Mouse (Mus musculus) ES-E14 (cell line): ENCODE measurements around the gene Rgs3. TPM values are rescaled to one million over a fixed set of nuclear protein-coding genes. Genes with fewer than 3 reads are reported as not detected.

ENCODE experiments used
- DNase-seq: peaks from one replicate; pipeline ENCODE4 v3.0.0-alpha.2; 2013; ENCODE audit warnings: low read depth, low spot score
- H3K27ac ChIP-seq: 2 replicates; pipeline ENCODE4 v1.5.1; 2012; ENCODE audit warnings: low read depth, mild to moderate bottlenecking, low read length, moderate library complexity, mixed read lengths; ENCODE audit not compliant: poor library complexity, insufficient read depth, severe bottlenecking
- H3K36me3 ChIP-seq: 2 replicates; pipeline ENCODE4 v1.6.1; 2012; ENCODE audit warnings: mild to moderate bottlenecking, low read length, moderate library complexity, mixed read lengths; ENCODE audit not compliant: control insufficient read depth, poor library complexity, insufficient read depth, severe bottlenecking
- H3K4me1 ChIP-seq, 2 experiments: fragments of 150-350 bp in 1 of 2; sonication (generic) in 1 of 2; 2 replicates each; pipeline ENCODE4 v1.6.1; 2012; ENCODE audit warnings: low read length in 2 of 2, mild to moderate bottlenecking in 1 of 2, mixed read lengths in 1 of 2; ENCODE audit not compliant: control insufficient read depth in 2 of 2, insufficient read depth in 2 of 2, poor library complexity in 1 of 2
- H3K4me3 ChIP-seq, 2 experiments: fragments of 150-350 bp in 1 of 2; sonication (generic) in 1 of 2; 2 replicates each; pipeline ENCODE4 v1.5.1; 2012; ENCODE audit warnings: low read length in 2 of 2, low read depth in 1 of 2, mild to moderate bottlenecking in 1 of 2, mixed read lengths in 1 of 2; ENCODE audit not compliant: insufficient read depth in 1 of 2, poor library complexity in 1 of 2, severe bottlenecking in 1 of 2
- H3K9ac ChIP-seq: 2 replicates; pipeline ENCODE4 v1.6.1; 2012; ENCODE audit warnings: low read depth, mild to moderate bottlenecking, low read length, mixed read lengths; ENCODE audit not compliant: poor library complexity, insufficient read depth, severe bottlenecking
- H3K9me3 ChIP-seq: fragments of 150-350 bp; sonication (generic); 2 replicates; pipeline ENCODE4 v1.6.1; 2012; ENCODE audit warnings: low read depth, mild to moderate bottlenecking, low read length; ENCODE audit not compliant: control insufficient read depth, insufficient read depth
- CHD2 ChIP-seq: IDR thresholded peaks from 2 replicates; pipeline ENCODE4 v1.6.1; 2014; ENCODE audit warnings: mild to moderate bottlenecking, low read depth, low read length, inconsistent platforms
- HCFC1 ChIP-seq: IDR thresholded peaks from 2 replicates; pipeline ENCODE4 v1.6.1; 2012; ENCODE audit warnings: low read length, inconsistent platforms, borderline replicate concordance; ENCODE audit not compliant: insufficient read depth
- MAFK ChIP-seq: IDR thresholded peaks from 2 replicates; pipeline ENCODE4 v1.6.1; 2014; ENCODE audit warnings: mild to moderate bottlenecking, low read depth, low read length, inconsistent platforms; ENCODE audit not compliant: insufficient read depth
- ZC3H11A ChIP-seq: IDR thresholded peaks from 2 replicates; pipeline ENCODE4 v1.6.1; 2012; ENCODE audit warnings: low read depth, mild to moderate bottlenecking, inconsistent platforms, low read length, borderline replicate concordance
- ZNF384 ChIP-seq: IDR thresholded peaks from 2 replicates; pipeline ENCODE4 v1.6.1; 2012; ENCODE audit warnings: low read depth, low read length, inconsistent platforms
- in situ Hi-C, 2 experiments: fragments of 600-800 bp; cut with MboI; formaldehyde crosslinking; loops; one replicate each; pipeline ENCODE4 v1.15.1; 2025; ENCODE audit warnings: low sequenced_read_pairs in 2 of 2, inconsistent platforms in 1 of 2; ENCODE audit not compliant: unreplicated experiment in 2 of 2
- total RNA-seq: library from RNA; depleted of rRNA; stranded (reverse); fragments of 300-350 nt; gene quantifications from 2 replicates; pipeline ENCODE4 v1.2.3, GENCODE M21; 2012

Rgs3 gene
- total RNA-seq, 1 experiment, result 10.0 TPM

DNA sequence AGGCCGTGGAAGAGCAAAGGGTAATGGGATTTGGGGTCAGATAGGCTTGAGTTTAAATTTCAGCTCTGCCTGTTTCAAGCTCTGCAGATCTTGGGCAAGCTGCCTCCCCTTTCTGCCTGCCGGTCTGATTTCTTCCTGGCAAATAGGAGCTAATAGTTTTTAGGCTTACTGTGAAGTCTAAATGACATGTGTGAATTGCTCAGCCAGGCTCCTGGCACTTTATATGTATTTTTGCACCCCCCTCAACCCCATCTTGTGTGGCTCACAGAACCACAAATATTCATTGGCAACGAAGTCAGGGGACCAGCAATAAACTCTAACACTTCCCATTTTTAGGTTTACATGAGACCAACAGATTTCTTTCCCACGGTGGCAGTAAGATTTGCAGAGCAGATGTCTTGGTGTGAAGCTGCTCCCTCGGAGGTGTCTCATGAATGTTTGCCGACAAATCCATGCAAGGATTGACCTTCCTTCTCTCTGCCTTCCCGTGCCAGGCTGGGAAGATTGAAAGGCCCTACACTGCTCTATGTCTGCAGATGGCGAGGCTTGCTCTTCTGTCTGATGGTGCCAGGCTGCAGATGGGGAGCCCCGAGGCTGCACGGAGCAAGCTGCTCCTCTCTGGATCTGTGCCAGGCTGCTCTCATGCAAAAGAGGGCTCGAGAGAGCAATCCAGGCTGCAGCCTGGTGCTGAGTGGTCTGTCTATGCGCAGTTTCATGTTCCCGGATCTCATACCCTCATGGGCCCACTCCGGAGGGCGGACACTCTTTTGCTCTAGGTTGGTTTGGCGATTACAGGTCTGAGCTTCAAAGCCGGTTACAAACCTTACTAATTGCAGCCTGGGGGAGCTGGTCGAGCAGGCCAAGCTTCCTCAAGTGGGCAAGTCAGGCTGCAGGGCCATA is 23.0 kb downstream of the Rgs3 start:
- TF ChIP-seq MAFK (no peak), CHD2 (no peak), ZNF384 (no peak), ZC3H11A (no peak), HCFC1 (no peak)
- H3K9ac ChIP-seq, result peak overlapping the region; percentile 69; the same call in 1 of the 2 replicates
- no peak overlapping the region for H3K27ac ChIP-seq
- DNase-seq, result peak; percentile 2
- H3K9me3 ChIP-seq, result no peaks in the 10 kb centered on the region
- in situ Hi-C loops, result no loop called here
- H3K4me1 ChIP-seq, result peaks cover 2 to 7% of the 10 kb centered on the region in 2 experiments; a peak in 2 of 4 replicates
- no peaks in the 10 kb centered on the region for H3K36me3 ChIP-seq
- peak overlapping the region; percentile 76 to 80 for H3K4me3 ChIP-seq

GRCm38 (mm10) chr4:62583265-62584092 is 23.8 kb downstream of the Rgs3 start:
- Histone ChIP-seq H3K9ac (peak overlapping the region; percentile 69), H3K4me3 (peak overlapping the region; percentile 76 to 80), H3K27ac (no peak overlapping the region), H3K36me3 (no peaks in the 10 kb centered on the region), H3K9me3 (no peaks in the 10 kb centered on the region), H3K4me1 (peaks cover 2 to 7% of the 10 kb centered on the region in 2 experiments; a peak in 2 of 4 replicates)
- in situ Hi-C loops, result no loop called here
- DNase-seq, result peak; percentile 39
- no peak for TF ChIP-seq HCFC1

GRCm38 (mm10) chr4:62587067-62587466 is 27.4 kb downstream of the Rgs3 start:
- Histone ChIP-seq H3K4me3 (no peak overlapping the region), H3K27ac (no peak overlapping the region), H3K9me3 (no peaks in the 10 kb centered on the region), H3K36me3 (no peaks in the 10 kb centered on the region), H3K4me1 (peaks cover 2 to 12% of the 10 kb centered on the region in 2 experiments; a peak in 2 of 4 replicates), H3K9ac (no peak overlapping the region)
- in situ Hi-C loops, result no loop called here
- DNase-seq, result no peak
- TF ChIP-seq MAFK (no peak), HCFC1 (no peak), ZNF384 (no peak), CHD2 (no peak), ZC3H11A (no peak)

- TF ChIP-seq MAFK, result no peak
- TF ChIP-seq CHD2, result no peak
- TF ChIP-seq HCFC1, result no peak
- TF ChIP-seq ZC3H11A, result no peak
- TF ChIP-seq ZNF384, result no peak
- no peaks in the 10 kb centered on the region for H3K36me3 ChIP-seq
- no peak overlapping the region for H3K27ac ChIP-seq
- H3K9me3 ChIP-seq, result no peaks in the 10 kb centered on the region
- no peak overlapping the region for H3K4me3 ChIP-seq
- H3K9ac ChIP-seq, result no peak overlapping the region
- in situ Hi-C loops, result no loop called here
- no peak for DNase-seq
- peaks cover 0 to 4% of the 10 kb centered on the region in 2 experiments; a peak in 1 of 4 replicates for H3K4me1 ChIP-seq
Measured at GRCm38 (mm10) chr4:62590878-62591277, 31.2 kb downstream of the Rgs3 start.
